Mouse (Mus musculus) yolk sac, embryonic 10.5 days (tissue): ENCODE measurements around the gene Pemt.
"Not testable (repeated sequence)": the region's sequence is repeated elsewhere in the genome, so short reads cannot be mapped to it uniquely, and the experiment has no call there.

Source experiments
- DNase-seq: peaks from one replicate; pipeline ENCODE4 v3.0.0-alpha.2; 2017; ENCODE audit warnings: low spot score

Pemt gene

DNA sequence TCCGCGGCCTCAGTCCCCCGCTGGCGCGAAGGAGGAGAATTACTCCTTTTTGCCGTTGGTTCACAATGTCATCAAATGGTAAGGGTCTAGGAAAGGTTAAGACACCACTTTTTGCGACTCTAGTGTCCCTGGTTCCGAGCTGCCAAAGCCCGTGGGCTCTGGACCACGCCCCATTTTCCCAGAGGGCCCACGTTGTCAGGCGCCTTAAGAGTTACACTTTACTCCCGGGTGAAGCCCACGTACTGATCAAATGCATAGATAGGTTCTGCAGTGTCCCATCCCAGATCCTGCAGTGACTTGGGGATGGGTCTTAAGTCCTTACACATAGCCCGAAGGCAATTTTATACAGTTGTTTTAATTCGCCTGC lies 97.9 kb downstream of the Pemt start:
- no peak for DNase-seq

DNA sequence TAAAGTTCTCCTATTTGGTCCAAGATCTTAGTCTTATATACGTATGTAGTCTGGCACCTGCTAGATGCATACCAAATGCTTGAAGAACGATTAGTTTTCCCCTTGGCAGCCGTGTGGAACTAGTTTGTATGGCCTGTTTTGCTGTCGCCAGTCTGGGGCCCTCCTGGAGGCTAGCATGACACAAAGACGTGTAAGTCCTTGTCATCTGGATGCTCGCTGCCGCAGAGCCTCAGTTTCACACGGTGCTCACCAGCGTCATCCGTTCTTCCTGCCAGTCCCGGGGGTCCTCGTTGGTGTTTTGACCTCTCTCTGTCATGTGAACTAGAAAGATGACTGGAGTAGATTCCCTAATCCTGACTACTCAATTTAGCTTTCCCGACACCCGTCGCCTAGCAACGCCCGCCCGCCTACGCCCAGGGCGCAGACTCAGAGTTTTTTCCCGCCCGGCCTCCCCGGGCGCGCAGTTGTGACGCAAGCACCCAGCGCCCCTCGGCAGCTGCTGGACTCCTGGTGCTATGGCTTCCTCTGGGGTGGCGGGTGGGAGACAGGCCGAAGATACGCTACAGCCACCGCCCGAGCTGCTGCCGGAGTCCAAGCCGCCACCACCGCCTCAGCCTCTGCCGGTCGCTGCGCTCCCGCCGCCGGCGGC lies 98.4 kb downstream of the Pemt start, which contains the start of gene Med9:
Med9 (plus strand) TSS at position 455 of the 649 bp plus-strand sequence.
- peak; percentile 93 for DNase-seq

DNA sequence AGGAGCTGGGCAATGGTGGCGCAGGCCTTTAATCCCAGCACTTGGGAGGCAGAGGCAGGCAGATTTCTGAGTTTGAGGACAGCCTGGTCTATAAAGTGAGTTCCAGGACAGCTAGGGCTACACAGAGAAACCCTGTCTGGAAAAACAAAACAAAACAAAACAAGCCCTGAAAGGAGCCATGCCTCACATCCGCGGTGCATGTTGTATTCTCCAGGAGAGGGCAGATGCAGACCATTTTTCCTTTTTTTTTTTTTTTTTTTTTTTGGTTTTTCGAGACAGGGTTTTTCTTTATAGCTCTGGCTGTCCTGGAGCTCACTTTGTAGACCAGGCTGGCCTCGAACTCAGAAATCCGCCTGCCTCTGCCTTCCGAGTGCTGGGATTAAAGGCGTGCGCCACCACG lies 101.4 kb downstream of the Pemt start:
- not testable (repeated sequence) for DNase-seq

DNA sequence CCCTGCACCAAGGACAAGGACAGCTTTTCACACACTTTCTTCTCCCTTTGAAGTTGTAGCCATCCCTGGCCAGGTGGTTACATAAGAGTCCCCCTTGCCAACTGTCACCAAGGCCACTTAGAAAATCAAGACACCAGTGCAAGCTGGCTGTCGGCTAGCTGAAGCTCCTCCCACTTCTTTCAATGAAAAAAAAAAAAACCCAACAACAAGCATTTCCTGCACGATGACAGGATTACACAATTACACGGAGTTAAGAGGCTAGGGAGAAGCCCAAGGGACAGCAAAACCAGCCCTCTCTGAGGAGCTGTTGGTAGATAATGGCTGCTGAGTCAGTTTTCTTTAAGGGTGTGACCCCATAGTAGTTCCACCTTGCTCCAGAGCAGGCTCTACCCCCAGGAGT lies 104.9 kb downstream of the Pemt start:
- DNase-seq: no peak

DNA sequence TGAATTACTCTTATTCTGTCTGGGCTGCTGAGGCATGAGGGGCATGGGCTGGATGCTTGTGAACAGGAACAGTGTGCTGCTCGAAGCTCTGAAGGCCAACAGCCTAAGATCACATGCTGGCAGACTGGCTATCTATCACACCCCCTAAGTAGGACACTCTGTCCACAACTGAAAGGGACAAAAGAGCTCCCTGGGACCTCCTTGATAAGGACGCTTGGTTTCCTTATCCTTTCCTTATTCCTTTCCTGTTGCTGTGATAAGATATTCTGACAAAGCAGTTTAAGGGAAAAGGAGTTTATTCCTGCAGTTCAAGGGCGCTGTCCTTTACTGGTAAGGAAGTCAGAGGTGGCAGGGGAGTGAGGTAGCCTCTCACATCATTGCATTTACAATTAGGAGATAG lies 105.6 kb downstream of the Pemt start:
- no peak for DNase-seq

DNA sequence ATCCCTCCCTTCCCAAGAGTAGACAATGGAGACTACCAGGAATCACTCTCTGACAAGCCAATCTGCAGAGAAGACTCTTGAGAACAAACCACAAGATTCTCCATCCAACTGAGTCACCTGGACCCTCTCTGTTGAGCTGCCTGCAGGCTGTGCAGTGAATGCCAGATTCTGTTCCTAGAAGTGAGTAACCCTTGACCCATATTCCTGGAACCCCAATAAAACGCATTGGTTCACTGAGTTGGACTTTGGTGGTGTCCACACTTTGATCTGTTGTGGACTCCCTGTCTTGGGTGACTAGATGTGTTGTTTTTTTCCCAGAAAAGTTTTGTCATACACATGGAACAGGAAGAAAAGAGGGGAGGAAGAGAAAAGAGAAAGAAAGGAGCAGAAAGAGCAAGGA lies 106.5 kb downstream of the Pemt start:
- DNase-seq: peak; percentile 22

DNA sequence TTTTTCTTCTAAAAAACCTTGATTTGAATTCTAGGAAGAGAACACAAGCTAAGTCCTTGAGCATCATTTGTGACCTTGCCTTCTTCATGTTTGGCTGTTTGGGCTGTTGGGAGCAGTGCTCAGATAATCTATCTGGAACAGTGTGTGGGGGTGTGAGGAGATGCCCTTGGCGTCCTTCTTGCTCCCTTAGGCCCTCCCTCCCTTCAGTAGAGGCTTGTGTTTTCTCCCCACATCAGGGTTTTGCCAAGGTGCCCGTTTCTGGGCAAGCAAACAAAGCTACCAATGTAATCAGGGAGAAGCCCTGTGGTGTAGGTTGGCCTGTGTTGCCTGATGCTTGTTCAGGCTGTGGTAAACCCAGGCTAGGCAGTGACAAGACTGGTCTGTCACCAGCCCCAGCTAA lies 108.7 kb downstream of the Pemt start:
- no peak for DNase-seq

DNA sequence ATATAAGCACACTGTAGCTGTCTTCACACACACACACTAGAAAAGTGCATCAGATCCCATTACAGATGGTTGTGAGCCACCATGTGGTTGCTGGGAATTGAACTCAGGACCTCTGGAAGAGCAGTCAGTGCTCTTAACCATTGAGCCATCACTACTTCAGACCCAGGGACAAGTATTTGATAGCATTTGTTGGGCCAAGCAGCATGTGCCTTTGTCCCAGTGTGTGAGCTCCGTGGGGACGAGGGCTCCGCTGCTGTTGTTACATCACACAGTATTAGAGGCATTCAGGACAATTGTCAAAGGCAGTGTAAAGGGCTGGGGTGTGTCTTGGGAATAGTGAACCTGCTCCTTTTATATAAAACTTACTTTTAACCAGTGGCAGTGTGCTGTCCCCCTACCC lies 109.3 kb downstream of the Pemt start:
- no peak for DNase-seq

DNA sequence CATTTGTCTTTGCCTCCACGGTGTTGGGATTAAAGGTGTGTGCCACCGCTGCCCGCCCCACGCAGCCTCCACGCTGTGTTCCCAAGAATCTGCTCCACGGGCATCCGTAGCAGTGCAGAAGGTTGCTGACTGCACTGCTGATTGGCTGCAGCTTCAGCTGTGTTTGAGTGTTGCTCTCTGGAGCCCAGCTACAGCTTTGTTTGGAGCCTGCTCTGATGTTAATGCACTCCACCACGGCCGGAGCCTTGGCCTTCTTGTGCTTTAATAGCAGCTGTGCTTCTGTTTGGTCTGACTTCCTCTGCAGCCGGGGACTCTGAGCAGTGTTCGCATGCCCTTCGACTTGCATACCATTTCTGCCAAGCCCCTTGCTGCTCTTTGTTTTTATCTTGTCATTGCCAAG lies 112.3 kb downstream of the Pemt start:
- DNase-seq: no peak

DNA sequence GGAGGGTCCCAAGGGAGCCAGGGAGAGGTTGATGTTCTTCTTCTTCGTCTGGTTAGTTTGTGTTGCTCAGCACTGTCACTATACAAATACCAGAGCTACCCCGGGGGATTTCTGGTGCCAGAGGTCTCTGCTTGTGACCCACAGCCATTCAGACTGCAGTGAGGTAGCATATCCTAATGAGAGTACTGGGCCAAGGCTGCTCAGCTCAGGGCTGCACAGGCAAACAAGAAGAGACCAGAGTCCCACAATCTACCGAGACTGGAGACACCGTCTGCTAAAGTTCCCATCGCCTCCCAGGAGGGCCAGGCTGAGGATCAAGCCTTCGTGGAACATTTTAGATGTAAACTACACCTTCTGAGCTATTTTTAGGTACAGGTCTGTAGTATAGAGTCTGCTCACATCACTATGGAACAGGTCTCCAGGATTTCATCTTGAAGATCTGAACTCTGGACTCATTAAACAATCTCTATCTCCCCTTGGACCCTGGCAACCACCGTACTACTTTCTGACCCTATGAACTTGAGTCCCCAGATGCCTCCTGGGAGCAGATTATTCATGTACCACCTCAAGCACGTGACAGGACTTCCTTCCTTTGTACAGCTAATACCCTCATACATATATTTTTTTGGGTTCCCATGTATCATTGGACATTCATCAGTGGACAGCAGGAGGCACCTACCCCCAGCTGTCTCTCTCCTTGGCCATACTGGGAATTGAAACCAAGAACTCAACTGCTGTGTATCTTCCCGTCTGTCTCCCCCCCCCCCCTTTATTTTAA lies 113.5 kb downstream of the Pemt start:
- DNase-seq: peak; percentile 35

DNA sequence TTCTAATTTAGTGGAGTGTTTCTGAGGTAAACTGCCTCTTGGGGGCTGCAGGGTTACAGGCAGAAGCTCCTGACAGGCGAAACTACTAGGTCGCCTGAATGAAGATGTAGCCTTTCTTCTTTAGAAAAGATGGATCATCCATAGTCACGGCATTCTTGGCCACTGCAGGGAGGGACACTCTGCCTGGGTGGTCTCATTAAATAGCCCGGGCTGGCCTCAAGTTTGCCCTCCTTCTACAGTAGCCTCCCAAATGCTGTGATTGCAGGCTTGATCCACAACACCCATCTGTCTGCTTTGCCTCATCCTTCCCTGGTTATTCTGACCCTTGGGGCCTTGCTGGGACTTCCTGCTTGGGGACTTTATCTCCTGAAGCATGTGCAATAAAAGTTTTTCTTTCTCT lies 116.3 kb downstream of the Pemt start:
- no peak for DNase-seq

DNA sequence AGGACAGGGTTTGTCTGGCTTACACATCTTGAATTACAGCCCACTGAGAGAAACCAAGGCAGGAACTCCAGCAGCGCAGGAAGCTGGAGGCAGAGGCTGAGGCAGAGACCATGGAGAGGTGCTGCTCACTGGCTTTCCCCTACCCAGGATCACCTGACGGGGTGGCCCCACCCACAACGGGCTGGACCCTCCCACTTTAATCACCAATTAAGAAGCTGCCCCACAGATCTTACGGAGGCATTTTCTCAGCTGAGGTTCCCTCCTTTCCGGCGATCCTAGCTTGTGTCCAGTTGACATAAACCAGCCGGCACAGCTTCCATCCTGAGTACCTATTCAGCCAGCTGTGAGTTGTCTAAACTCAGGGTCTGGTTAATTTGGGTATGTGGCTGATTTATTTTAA lies 125.0 kb downstream of the Pemt start:
- no peak for DNase-seq
